Mouse (Mus musculus) embryonic stem cell, embryonic (primary cell): ENCODE measurements around the gene Dgkz.

ENCODE experiments used
- CTCF ChIA-PET, 4 experiments: fragments of 300-600 bp in 2 of 4; fragments of 350-600 bp in 2 of 4; sonication (Branson Sonifier 250); formaldehyde crosslinking; loops; one replicate each; lab custom pipeline; 2022; ENCODE audit warnings: inconsistent platforms in 2 of 4; lab: Charles Lee
- POLR2A ChIA-PET, 4 experiments: fragments of 300-600 bp in 2 of 4; fragments of 350-600 bp in 2 of 4; sonication (Branson Sonifier 250); formaldehyde crosslinking; loops; one replicate each; lab custom pipeline; 2022; ENCODE audit warnings: antibody characterized with exemption in 4 of 4, inconsistent platforms in 1 of 4; lab: Charles Lee

Dgkz gene

DNA sequence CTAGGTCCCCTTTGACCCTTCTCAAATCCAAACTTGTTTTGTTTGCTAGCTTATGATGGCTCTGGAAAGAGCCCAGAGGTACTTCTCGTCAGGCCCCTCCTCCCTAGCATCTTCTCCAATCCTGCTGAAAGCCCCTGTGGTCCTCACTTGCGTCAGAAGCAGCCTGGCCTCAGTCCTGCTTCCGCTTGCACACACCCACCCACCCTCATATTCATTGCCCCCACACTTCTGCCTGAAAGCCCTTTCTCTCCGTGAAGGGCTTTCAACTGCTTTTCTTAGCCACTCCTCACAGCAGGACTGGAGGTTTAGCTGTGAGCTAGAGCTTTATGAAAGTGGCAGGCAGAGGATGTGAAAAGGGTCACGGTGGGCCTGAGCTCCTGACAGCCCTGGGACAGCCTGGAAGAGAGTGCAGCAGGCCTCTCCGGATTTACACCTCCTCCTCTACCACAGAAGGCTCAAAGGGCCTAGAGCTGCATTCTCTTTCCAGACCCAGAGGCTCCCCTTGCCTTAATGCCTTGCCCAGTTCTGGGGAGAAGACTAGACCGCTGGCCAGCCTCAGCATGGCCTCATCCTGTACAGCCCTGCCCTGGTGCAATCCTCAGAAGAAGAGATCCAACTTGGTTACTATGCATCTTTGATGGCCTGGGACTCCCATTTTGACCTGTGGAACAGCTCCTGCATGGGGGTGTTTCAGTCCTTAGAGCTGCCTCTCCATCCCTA lies 2.1 kb downstream of the Dgkz start:
- CTCF ChIA-PET: interaction anchor here (0.6 to 1.5 kb wide), 7 partner anchors 8 to 1082 kb away, joined by 3 to 6 read pairs (median 3); no protein-coding TSS in a partner anchor
- POLR2A ChIA-PET: interaction anchor here in 3 of 4 experiments (0.8 to 3.2 kb wide), 11 partner anchors 9 to 50 kb away, joined by 3 to 24 read pairs (median 4); partner anchors contain the start of gene Mdk (in 1 of the 3)

DNA sequence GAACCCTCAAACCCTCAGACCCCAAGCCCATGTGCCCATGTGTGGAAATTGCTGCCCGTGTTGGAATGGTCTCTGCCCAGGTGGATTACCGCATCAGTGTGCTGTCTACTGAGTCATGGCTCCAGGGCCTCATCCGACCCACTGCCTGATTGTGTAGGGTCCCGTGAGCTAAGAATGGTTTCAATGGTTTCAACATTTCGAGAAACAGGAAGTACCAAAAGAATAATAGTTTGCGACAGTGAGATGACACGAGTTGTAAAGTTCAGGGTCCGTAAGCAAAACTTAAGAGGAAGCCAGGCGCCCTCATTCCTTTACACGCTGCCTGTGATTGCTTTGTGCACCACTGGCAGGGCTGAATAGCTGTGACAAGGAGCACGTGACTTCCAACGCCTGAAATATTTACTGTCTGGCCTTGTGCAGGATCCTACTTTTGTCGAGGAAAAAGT lies 3.5 kb downstream of the Dgkz start:
- ChIA-PET POLR2A (interaction anchor here in 3 of 4 experiments (0.5 to 3.2 kb wide), 18 partner anchors 8 to 193 kb away, joined by 3 to 24 read pairs (median 4); partner anchors contain the start of gene Mdk (in 1 of the 3)), CTCF (interaction anchor here (0.5 to 2.5 kb wide), 10 partner anchors 9 to 242 kb away, joined by 3 to 14 read pairs (median 4); partner anchors contain the start of gene Mdk (in 1 of the 4))

DNA sequence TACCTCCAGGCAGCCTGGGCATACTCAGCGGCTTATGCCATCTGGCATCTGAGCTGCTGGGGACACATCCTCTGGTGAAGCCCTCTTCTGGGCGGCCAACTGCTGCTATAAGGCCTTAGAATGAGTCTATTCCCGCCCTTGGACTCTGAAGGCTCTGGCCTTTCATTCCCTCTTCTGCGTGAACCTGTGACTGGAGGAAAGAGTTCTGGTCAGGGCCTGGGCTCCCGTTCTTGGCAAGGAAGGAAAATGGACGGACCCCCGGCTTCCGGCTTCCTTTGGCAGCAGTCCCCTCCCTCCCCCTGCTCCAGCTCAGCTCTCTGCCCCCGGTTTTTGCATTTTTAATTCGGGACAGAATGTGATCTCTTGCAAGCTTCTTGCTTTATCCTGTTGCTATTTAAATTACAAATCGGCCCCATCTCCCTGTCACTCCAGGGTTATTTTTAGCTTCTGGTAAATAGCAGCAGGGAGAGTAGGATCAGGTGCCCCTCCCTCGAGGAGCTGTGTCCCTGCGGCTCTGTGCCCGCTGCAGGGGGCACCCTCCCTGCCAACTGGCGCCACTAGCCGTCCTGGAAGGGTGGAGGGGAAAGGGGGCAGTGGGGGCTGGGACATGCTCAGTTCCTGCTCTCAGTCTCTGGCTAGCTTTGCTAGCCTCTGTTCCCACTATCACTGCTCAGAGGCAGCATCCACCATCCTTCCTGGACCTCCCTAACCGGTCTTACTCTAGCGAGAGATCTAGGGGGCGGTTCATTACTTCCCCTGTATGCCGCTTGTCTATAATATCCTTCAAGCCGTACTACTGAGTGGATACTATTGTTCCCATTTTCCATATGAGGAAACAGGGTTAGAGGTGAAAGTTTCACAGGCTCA lies 4.2 kb downstream of the Dgkz start:
- CTCF ChIA-PET: interaction anchor here in 3 of 4 experiments (0.7 to 2.5 kb wide), 11 partner anchors 8 to 1032 kb away, joined by 3 to 8 read pairs (median 3); partner anchors contain the start of gene Mdk (in 1 of the 3)

DNA sequence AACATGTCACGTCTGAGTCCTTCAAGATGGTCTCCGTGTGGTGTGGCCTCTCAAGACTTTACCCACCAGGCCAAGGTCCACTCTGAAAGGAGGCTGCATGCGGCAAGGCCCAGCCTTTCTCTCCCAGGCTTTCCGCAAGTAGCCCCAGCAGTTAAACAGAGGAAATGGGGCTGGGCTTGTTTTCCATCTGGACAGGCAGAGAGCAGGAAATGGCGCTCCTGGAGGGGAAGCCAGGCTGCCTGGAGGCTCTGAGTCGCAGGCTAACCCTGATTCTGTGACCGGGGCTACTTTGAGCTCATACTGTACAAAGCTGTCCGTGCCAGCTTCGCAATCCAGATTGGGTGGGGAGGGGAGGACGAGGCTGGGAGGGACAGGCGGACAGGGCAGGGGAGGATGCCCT lies 7.7 kb downstream of the Dgkz start:
- CTCF ChIA-PET: interaction anchor here in 1 of 4 experiments (1.3 kb wide), 1 partner anchor 16 kb away, joined by 7 read pairs; no protein-coding TSS in a partner anchor

More for the DNA sequence above, 4.2 kb downstream of the Dgkz start:
- POLR2A ChIA-PET: interaction anchor here in 3 of 4 experiments (0.6 to 3.2 kb wide), 25 partner anchors 7 to 456 kb away, joined by 3 to 24 read pairs (median 4); partner anchors contain the start of genes Creb3l1 (in 1 of the 3), Large2 (in 1 of the 3) and Pex16 (in 1 of the 3)

DNA sequence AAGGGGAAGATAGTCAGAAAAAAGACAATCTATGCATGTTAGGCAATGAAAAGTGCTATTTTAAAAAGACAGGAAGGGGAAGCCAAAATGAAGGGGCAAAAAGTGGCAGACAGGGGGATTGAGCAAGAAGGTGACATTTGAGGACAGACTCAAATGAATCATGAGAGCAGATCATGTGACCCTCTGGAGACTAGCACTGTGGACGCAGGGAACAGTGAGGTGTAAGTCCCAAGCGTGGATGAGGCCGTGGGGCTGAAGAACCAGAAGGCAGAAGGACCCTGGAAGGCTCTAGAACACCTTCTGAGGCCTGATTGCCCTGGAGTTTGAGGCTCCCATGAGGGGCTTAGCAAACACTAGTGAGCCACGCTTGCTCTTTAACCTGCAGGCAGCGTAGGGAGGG lies 9.3 kb downstream of the Dgkz start:
- ChIA-PET CTCF (interaction anchor here in 1 of 4 experiments (1.6 kb wide), 1 partner anchor 37 kb away, joined by 5 read pairs; no protein-coding TSS in a partner anchor), POLR2A (interaction anchor here in 3 of 4 experiments (0.5 to 3.3 kb wide), 5 partner anchors 10 to 342 kb away, joined by 3 to 15 read pairs (median 6); partner anchors contain the start of gene Dgkz (in 1 of the 3))

More for the DNA sequence above, 7.7 kb downstream of the Dgkz start:
- POLR2A ChIA-PET: interaction anchor here in 2 of 4 experiments (0.6 to 1.5 kb wide), 6 partner anchors 11 to 305 kb away, joined by 3 to 6 read pairs (median 3); partner anchors contain the start of gene Mdk (in 1 of the 2)

DNA sequence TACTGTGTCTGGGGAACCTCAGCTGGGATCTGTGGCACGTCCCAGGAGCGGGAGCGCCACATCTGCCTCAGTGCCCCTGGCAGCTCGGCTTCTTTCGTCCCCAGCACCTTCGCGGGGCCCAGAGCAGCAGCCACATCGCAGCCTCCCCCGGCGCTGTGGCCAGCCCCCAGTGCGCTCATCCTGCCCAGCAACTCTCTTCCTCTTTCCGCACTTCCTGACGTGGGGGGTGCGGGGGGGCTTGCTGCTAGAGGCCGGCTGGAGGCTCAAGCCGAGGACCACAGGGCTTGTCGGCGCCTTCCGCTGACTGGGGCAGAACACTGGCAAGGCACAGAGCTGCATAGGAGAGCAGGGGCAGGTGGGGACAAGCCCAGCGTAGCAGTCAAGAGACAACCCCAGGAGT lies 10.2 kb downstream of the Dgkz start:
- ChIA-PET POLR2A (interaction anchor here (0.5 to 3.6 kb wide), 26 partner anchors 8 to 409 kb away, joined by 3 to 24 read pairs (median 4); partner anchors contain the start of genes Dgkz (in 2 of the 4), Mdk (in 2 of the 4), Ambra1 (in 1 of the 4) and Large2 (in 1 of the 4)), CTCF (interaction anchor here (0.5 to 4.2 kb wide), 15 partner anchors 9 to 404 kb away, joined by 3 to 41 read pairs (median 3); partner anchors contain the start of genes Dgkz (in 1 of the 4) and Gm9821 (in 1 of the 4))

DNA sequence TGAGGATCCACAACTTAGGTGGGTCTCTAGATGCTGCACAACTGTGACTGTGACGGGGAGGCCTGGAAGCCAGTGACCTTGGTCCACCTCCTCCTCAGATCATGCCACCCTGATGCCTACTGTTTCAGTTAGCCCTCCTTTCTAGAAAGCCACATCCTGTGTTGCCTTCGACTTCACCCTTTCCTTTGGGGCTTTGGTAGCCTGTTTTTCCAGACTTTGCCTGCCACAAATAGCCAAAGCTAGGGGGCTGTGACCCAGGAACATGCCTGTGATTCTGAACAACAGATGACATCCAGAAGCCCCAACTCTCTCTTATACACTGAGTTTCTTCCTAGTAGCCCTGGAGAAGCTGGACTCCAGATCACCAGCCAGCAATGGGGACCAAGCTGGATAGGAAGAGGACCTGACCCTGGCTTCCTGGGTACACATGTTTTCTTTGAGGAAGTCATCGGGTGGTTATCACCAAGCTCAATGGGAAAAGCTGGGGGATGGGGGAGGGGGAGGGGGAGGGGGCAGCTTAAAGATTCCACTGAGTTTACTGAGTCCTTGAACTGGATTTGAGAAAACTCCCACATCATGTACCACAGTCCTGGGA lies 11.0 kb downstream of the Dgkz start:
- POLR2A ChIA-PET: interaction anchor here (0.5 to 5.7 kb wide), 30 partner anchors 8 to 410 kb away, joined by 3 to 34 read pairs (median 4); partner anchors contain the start of genes Dgkz (in 2 of the 4), Mdk (in 2 of the 4), Large2 (in 1 of the 4) and Pex16 (in 1 of the 4)

DNA sequence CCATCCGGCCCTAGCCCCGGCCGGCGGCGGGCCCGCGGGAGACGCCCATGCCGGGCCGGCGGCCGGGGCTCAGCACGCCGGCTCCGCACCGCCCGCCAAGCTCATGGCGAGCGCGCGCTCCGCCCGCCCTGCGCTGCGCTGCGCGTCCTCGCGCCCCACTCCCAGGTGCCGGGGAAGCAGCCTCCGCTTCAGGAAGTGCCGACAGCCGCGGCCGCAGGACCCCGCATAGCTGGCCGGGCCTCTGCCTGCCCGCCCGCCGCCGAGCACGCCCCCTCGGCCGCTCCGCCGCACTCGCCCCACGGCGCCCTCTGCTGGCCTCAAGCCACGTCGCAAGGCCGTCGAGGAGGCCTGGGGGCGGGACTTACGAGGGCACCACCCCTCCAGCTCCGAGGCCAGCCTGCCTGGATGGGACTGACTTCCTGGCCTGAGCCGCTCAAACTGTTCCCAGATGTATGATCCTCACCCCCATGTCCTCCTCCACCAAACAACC lies 12.2 kb downstream of the Dgkz start:
- CTCF ChIA-PET: interaction anchor here (0.5 to 4.2 kb wide), 49 partner anchors 8 to 468 kb away, joined by 3 to 41 read pairs (median 5); partner anchors contain the start of genes Mdk (in 4 of the 4), Dgkz (in 3 of the 4), Gm9821 (in 3 of the 4) and Ambra1 (in 1 of the 4)
- POLR2A ChIA-PET: interaction anchor here (0.5 to 5.7 kb wide), 42 partner anchors 9 to 699 kb away, joined by 3 to 34 read pairs (median 4); partner anchors contain the start of genes Mdk (in 3 of the 4), Ambra1 (in 2 of the 4), Arfgap2 (in 1 of the 4) and Dgkz (in 1 of the 4)

More for the DNA sequence above, 11.0 kb downstream of the Dgkz start:
- CTCF ChIA-PET: interaction anchor here in 3 of 4 experiments (0.5 to 4.2 kb wide), 23 partner anchors 9 to 91 kb away, joined by 3 to 41 read pairs (median 6); partner anchors contain the start of genes Dgkz (in 2 of the 3), Gm9821 (in 2 of the 3) and Mdk (in 1 of the 3)

DNA sequence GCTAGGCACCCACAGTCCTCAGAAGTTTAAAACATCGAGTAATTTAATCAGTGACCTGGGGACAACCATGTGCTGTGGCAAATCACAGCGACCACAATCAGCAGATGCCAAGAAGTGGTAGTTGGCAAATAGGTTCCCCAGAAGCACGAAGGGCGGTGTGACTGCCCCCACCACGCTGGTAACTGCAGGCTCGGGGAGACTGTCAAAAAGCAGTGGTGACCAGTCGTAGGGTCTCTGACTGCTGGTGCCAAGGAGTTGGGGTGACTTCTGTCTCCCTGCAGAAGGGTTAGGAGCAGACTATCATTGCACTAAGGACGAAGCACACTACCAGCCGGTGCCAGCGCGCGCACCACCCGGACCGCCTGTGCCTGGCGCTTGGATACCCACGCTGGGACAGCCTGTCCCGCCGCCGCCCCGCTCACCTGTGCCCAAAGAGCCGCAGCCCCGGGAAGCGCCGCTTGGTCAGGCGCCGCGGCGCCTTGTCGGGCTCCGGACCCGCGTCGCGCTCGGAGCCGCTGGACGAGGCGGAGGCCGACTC lies 12.7 kb downstream of the Dgkz start:
- CTCF ChIA-PET: interaction anchor here (0.5 to 4.2 kb wide), 45 partner anchors 8 to 469 kb away, joined by 3 to 41 read pairs (median 6); partner anchors contain the start of genes Mdk (in 4 of the 4), Gm9821 (in 3 of the 4), Dgkz (in 2 of the 4) and Ambra1 (in 1 of the 4)
- POLR2A ChIA-PET: interaction anchor here (0.5 to 5.7 kb wide), 46 partner anchors 8 to 1022 kb away, joined by 3 to 34 read pairs (median 5); partner anchors contain the start of genes Mdk (in 3 of the 4), Ambra1 (in 2 of the 4), Arfgap2 (in 1 of the 4) and Dgkz (in 1 of the 4)

DNA sequence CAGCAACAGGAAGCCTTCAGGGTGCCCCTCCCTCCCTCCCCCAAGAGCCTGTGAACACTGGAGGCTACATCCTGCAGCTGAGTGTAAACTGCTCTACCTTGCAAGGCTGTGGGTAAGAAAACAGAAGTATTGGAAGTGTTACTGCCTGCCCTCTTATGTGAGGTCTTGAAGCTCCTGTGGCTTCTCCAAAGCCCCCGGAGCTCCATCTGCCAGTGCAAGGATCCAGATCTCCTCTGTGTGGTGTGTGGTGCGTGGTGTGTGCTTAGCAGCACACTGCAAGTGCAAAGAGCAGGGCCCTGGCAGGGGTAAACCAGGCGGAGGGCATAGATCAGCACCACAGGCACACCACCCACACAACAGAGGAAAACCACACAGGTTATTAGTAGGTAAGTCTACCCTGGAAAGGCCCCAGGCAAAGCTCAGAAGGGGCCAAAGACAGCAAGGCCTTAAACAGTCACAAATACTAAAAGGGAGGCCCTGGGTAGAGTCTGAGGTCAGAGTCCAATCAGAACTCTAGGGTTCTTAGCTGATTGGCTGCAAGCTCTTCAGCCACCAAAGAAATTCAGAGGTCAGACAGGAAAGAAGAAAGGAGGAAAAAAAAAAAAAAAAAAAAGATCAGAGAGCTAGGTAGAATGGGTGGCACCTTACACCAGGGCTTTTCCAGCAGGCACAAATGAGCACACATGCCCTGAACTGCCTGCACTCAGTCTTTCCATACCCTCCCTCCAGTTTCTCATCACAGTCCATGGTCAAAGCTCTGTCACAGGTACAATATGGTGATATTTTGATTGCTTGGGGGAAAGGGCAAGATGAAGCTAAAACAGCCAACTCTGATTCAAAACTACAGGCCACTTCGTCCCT lies 13.5 kb downstream of the Dgkz start:
- POLR2A ChIA-PET: interaction anchor here (0.6 to 5.7 kb wide), 28 partner anchors 8 to 1021 kb away, joined by 3 to 34 read pairs (median 5); partner anchors contain the start of gene Mdk (in 1 of the 4)
- CTCF ChIA-PET: interaction anchor here in 3 of 4 experiments (0.6 to 4.4 kb wide), 17 partner anchors 8 to 891 kb away, joined by 3 to 41 read pairs (median 6); partner anchors contain the start of genes Gm9821 (in 2 of the 3) and Mdk (in 1 of the 3)

DNA sequence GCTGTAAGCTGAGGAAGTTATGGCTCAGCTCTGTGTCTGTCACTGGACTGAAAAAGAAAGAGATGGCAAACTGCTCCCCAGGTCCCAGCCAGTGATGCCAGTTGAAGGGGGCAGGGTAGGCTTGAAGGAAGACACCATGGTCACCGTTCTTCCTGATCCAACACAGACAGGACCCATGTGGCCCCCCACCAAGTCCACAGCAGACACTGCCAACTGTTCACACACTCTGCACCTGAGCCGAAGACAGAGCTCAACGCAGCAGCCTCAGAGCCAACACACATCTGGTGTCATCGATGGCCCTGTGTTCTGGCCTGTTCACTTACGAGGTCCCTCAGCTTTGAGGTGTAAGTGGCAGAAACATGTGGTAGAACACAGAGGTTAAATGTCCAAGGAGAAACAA lies 15.2 kb downstream of the Dgkz start:
- ChIA-PET CTCF (interaction anchor here (0.6 to 5.0 kb wide), 10 partner anchors 11 to 473 kb away, joined by 3 to 56 read pairs (median 6); partner anchors contain the start of genes Chrm4 (in 1 of the 4), Gm9821 (in 1 of the 4) and Mdk (in 1 of the 4)), POLR2A (interaction anchor here in 2 of 4 experiments (0.6 to 5.7 kb wide), 15 partner anchors 9 to 668 kb away, joined by 3 to 34 read pairs (median 4); partner anchors contain the start of genes Dgkz (in 1 of the 2), Gm9821 (in 1 of the 2) and Mdk (in 1 of the 2))

DNA sequence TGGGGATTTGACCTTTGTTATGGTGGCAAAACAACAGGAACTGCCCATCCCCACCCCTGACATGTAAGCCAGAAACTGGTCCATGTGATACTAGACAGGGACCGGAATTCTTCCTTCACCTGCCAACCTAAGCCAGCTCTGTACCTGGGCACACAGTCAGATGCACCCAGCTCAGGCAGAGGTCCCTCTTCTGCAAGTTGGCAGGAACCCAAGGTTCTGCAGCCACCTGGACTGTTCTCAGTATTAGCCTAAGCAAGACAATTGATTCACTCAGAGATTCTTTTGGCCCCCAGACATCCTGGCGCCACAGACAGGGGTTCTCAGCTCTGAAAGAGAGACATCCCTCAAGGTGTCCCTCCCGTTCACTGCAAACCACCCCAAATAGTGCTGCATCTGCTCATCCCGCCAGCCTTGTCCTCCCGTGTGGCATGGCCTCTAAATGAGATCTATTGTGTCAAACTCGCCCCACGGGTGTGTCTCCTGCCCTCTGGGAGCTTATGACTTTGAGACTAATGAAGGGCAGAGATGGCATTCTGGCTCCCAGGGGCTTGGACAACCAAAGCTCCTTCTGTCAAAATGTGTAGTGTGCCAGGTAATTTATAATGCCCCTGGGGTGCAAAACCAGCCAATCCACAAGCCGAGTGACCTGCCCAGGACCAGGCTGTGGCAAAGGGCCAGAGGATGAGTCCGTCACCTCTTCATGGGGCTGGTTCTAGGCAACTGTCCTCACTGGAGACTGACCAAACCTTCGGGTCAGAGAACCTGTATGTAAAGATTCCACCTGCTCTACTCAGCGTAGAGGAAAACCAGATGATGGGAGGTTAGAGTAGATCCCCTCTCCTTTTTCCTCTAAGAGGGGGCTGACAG lies 15.9 kb downstream of the Dgkz start:
- ChIA-PET POLR2A (interaction anchor here in 2 of 4 experiments (0.6 to 5.7 kb wide), 18 partner anchors 8 to 471 kb away, joined by 3 to 34 read pairs (median 4); partner anchors contain the start of genes Mdk (in 2 of the 2) and Gm9821 (in 1 of the 2)), CTCF (interaction anchor here (0.6 to 5.0 kb wide), 14 partner anchors 12 to 473 kb away, joined by 3 to 56 read pairs (median 4); partner anchors contain the start of genes Gm9821 (in 2 of the 4), Chrm4 (in 1 of the 4) and Mdk (in 1 of the 4))
